Mouse (Mus musculus) gastrocnemius, adult 2 months (tissue): ENCODE data around the gene Pam. TPM values are rescaled to one million over a fixed set of nuclear protein-coding genes. Genes with fewer than 3 reads are reported as not detected.
"Not testable (repeated sequence)": the region's sequence is repeated elsewhere in the genome, so short reads cannot be mapped to it uniquely, and the experiment has no call there.

Source experiments
- DNase-seq: peaks from one replicate; pipeline ENCODE4 v3.0.0; 2022
- H3K27ac ChIP-seq: fragments of 200-600 bp; 2 replicates; pipeline ENCODE4 v1.8.1; 2022; ENCODE audit warnings: mild to moderate bottlenecking
- H3K4me3 ChIP-seq: fragments of 200-600 bp; 2 replicates; pipeline ENCODE4 v1.8.1; 2022; ENCODE audit warnings: mild to moderate bottlenecking, moderate library complexity
- CTCF ChIP-seq: fragments of 200-600 bp; IDR thresholded peaks from 2 replicates; pipeline ENCODE4 v1.8.1; 2022; ENCODE audit warnings: antibody characterized with exemption, mild to moderate bottlenecking, moderate library complexity
- intact Hi-C: fragments of 180-260 bp; cut with DNase I; formaldehyde crosslinking; loops from one replicate; pipeline ENCODE4 v1.15.1; 2025
- total RNA-seq, 2 experiments: library from RNA; stranded (reverse); gene quantifications; 2 replicates each; pipeline ENCODE4 v1.2.3; 2021

Pam gene
- total RNA-seq, 2 experiments from 2014 or later = 27.6 to 39.9 TPM

DNA sequence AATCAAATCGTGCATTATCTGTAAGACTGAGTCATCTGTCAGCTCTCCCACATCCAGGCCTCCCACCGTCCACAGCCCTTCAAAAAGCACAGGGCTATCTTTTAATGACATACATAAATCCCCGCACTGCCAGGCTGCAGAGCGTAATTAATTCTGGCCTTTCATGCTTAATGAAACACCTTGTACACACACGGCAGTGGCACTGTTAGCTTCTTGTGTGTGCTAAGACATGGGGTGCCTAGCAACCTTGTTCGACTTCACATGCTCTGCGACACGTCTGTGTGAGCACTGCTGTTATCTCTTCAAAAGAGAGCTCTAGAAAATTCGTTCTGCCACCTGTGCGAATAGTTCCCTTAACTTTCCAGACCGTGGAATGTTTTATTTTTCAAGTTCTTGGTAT, 120.5 kb downstream of the Pam start:
- no peak for DNase-seq
- H3K27ac ChIP-seq = no peak overlapping the region
- intact Hi-C loops = loop anchor here (5.0 kb wide), 1 partner anchor 117 kb away; no protein-coding TSS in a partner anchor
- no peak overlapping the region for H3K4me3 ChIP-seq
- TF ChIP-seq CTCF = no peak

DNA sequence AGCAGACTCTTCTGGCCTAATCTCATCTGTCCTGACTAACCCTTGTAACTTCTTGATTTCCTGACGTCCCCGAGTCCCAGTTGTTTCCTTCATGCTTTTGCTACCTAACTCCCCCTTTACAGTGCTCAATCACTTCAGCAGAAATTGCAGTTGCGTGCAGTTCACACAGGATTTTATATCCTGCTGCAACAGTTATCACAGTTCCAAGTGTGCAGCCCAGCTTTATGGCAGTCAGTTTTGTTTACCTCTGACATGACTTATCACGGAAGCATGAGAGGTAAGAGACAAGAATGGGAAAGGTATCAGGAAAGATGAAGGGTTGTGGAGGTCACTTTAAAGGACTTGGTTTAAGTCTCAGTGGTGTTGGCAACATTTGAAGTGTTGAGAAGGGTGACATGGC, 125.7 kb downstream of the Pam start:
- TF ChIP-seq CTCF = no peak
- no peak overlapping the region for H3K4me3 ChIP-seq
- no peak for DNase-seq
- H3K27ac ChIP-seq = no peak overlapping the region
- intact Hi-C loops = loop anchor here (2.0 kb wide), 1 partner anchor 205 kb away; no protein-coding TSS in a partner anchor

DNA sequence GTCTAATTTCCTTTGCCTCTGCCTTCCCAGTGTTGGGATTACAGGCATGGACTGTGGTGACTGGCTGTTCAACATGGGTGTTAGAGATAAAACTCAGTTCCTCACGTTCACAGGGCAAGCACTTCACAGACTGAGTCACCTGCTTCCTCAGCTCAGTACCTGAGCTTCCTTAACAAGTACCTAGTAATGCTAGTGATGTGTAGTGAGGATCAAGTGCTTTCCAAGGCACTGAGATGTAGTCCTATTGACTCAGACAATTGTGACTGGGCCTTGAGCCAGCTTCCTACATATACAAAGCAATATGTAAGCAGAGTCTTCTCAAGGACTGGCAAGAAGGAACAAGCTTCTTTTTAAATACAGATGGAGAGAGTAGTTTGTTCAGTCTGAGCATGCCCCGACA, 131.7 kb downstream of the Pam start:
- H3K27ac ChIP-seq = no peak overlapping the region
- intact Hi-C loops = no loop called here

DNA sequence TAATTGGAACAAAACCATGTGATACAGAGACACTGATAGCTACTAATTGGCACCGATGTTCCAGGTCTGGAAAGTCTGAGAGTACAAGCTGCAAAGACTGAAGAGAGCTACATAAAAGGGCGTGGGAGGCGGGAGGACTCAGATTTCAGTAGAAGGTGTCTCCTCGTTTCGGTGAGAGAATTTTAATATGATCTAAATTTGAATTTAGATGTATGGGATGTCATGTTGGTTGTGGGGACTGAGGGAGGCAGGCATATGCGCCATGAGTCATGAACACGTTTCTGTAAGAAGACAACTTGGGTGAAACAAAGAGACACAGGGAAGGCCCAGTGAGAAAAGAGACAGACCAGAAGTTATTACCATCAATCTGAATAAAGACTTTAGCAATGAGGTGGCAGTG, 133.3 kb downstream of the Pam start:
- no peak overlapping the region for H3K4me3 ChIP-seq
- no peak for TF ChIP-seq CTCF
- intact Hi-C loops = no loop called here
- no peak overlapping the region for H3K27ac ChIP-seq
- no peak for DNase-seq

More for the DNA sequence above, 131.7 kb downstream of the Pam start:
- H3K4me3 ChIP-seq = no peak overlapping the region
- TF ChIP-seq CTCF = no peak
- DNase-seq = no peak

DNA sequence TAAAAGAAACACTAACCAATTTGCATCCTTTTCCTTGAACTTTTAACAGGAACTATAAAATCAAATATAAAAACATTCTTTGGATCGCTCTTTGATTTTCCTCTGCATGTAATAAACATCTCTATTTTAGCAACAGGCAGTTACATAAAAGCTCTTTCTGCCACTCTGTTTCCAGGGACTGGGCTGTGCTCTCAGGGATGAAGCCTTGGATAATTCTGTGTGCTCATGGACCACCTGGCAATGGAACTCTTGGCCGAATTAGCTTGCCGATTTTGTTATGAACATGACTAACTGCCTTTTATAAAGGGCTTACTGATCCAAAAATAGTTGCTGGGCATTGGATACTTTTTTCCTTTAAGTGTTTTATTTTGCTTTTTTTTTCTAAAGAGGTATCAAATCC, 134.8 kb downstream of the Pam start:
- no peak for DNase-seq
- no peak for TF ChIP-seq CTCF
- no peak overlapping the region for H3K4me3 ChIP-seq
- intact Hi-C loops = no loop called here
- peak overlapping the region; percentile 57 for H3K27ac ChIP-seq

DNA sequence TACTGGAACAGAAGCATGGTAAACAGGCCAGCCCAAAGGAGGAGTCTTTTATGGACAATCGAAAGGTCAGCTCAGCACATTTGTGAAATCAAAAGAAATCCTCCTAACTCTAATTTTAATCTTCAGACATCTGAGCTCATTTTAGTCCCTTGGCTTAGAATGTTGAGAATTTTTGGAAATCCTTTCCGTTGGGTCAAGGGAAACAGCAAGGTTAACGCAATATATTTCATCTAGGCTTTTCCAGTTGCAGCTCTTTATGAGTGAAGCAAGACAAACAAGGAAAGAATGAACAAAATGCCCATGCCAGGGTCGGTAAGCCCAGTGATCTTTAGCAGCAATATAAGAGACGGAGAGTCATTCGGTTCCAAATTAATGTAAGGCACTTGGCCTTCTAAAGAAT, 135.3 kb downstream of the Pam start:
- intact Hi-C loops = no loop called here
- no peak for TF ChIP-seq CTCF
- DNase-seq = no peak
- Histone ChIP-seq H3K27ac (peak overlapping the region; percentile 57), H3K4me3 (no peak overlapping the region)

DNA sequence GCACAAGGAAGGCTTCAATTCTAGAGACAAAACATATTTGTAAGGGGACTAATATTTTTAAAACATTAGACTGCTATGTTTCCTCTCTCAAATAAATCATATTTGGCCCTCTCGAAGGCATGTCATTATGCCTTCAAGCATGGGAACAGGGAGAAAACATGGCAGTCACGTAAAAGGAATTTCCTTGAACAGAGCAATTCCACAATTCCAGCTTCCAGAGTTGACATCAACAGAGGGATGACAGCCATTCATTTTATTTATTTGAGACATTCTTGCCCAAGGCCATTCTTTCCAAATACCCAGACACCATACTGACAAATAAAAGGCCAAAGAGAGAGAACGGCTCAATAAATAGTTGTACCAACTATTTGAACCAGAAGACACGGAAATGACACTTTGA, 136.7 kb downstream of the Pam start:
- TF ChIP-seq CTCF = no peak
- intact Hi-C loops = no loop called here
- no peak overlapping the region for H3K27ac ChIP-seq

DNA sequence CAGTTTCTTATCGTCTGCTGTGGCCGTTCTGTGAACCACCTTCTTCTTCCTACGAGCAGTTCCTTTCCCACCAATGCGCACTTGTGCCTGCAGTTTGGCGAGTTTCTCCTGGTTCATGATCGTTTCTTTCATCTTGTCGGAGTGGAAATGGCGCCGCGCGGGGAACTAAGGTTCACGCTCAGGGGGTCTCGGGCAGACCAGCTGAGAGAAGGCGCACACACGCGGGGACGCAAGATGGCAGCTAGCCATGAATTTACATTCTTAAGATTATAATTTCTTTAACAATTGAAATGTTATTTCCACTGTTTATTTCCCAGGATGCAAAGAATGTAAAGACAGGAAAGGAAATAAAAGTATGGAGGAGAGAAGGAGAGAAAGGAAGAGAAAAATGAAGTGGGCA, 146.2 kb downstream of the Pam start:
- H3K4me3 ChIP-seq, intact Hi-C loops, H3K27ac ChIP-seq, DNase-seq: not testable (repeated sequence)

More for the DNA sequence above, 136.7 kb downstream of the Pam start:
- DNase-seq = no peak
- H3K4me3 ChIP-seq = no peak overlapping the region

DNA sequence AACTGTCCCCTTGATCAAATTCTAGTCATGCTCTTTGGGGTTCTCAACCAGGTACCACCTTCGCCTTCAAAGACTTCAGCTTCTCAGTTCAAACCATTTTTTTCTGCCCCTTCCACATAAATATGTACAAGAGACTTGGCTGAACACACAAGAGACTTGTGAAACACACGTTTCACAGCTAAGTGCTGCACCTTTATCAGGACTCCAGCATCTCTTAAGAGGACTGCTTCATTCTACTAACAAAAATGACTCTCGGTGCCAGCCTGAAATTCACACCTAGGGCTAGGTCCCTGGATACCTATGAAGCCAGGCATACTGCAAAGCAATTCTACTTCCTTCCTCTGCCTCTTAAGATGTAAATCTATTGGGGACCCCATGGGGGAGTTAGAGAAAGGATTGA, 148.3 kb downstream of the Pam start:
- Histone ChIP-seq H3K4me3 (no peak overlapping the region), H3K27ac (no peak overlapping the region)
- no peak for DNase-seq
- intact Hi-C loops = no loop called here
- no peak for TF ChIP-seq CTCF

DNA sequence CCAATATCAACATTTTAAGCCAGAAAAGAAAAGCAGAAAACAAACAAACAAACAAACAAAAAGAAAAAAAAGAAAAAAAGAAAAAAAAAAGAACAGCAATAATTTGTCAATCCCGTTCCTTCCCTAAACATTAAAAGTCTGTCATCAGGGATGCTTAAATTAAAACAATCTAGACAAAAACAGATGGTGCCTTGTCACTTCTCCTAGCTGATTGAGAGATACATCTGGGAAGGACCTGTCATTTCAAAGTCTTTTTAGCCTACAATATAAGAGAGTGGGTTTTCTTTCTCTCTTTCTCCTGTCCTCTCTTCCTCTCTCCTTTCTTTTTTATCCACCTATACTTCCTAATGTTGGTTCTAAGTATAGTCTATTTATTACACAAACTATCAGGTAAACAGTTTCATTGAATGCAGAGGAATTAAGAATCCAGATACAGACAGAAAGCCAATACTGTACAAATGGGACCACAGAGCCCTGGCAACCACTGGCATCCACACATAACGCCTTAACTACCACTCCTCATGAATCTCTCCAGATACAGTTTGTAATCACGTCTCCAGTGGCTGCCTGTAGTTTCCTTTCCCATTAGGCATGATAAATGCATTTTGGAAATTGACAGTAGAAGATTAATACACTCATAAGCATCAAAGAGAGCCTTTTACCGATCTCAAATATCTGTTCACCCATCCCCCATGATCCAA, 151.4 kb downstream of the Pam start:
- no peak for DNase-seq
- no peak for TF ChIP-seq CTCF
- intact Hi-C loops = no loop called here
- Histone ChIP-seq H3K27ac (no peak overlapping the region), H3K4me3 (no peak overlapping the region)

DNA sequence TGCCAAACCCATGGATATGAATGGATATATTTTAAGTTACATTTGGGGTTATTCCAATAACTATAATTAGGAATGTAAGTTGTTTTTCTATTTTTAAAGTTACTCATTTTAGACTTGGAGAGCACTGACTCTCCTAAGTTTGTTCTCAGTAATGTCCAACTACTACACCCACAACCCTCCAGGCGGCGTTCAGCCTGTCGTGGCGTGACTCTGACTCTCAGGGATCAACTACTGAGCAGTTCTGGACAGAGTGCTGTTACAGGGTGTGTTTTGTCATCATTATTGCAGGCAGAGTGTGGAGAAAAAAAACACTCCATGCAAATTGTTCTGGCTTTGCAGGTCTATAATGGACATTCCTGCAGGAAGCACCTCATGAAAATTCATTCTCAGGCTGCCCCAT, 152.0 kb downstream of the Pam start:
- intact Hi-C loops = no loop called here

DNA sequence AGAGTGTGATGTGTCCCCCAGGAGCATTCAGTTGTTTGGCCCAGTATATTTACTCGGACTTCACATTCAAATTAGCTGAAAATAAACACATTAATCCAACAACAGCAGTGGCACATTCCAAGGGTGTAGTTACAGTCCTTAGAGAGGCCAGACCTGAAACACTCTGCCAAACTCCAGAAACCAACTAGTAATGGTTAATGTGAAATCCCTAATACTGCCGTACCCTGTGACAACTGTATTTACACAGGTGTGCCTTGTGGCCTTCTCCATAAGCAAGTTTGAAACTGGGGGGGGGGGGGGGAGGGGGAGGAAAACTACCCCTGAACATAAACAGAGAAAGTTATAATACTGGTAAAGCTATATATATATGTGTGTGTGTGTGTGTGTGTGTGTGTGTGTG, 152.5 kb downstream of the Pam start:
- Histone ChIP-seq H3K4me3 (no peak overlapping the region), H3K27ac (no peak overlapping the region)
- no peak for TF ChIP-seq CTCF
- intact Hi-C loops = no loop called here
- DNase-seq = no peak

More for the DNA sequence above, 152.0 kb downstream of the Pam start:
- Histone ChIP-seq H3K27ac (no peak overlapping the region), H3K4me3 (peak overlapping the region; percentile 32)
- DNase-seq = peak; percentile 47
- TF ChIP-seq CTCF = peak; percentile 23; the same call in 1 of the 2 replicates

DNA sequence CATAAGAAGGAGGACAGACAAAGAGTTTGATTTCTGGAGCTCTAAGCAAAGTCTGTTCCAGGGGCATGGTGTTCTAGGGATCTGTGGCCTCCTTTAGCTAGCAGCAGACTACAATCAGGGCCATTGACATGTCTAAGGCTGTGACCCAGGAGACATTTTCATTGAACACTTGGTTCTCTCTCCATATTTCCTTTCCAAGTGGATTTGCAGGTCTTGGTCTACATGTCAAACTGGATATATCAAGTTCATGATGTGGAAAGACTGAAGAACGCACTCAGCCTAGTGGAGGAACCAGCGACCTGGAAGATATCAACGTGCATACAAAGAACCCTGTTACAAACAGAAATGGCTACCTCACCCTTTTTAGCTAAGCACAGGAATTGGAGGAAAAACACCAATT, 156.9 kb downstream of the Pam start:
- no peak for TF ChIP-seq CTCF
- no peak overlapping the region for H3K27ac ChIP-seq
- no peak overlapping the region for H3K4me3 ChIP-seq
- intact Hi-C loops = no loop called here
- no peak for DNase-seq

DNA sequence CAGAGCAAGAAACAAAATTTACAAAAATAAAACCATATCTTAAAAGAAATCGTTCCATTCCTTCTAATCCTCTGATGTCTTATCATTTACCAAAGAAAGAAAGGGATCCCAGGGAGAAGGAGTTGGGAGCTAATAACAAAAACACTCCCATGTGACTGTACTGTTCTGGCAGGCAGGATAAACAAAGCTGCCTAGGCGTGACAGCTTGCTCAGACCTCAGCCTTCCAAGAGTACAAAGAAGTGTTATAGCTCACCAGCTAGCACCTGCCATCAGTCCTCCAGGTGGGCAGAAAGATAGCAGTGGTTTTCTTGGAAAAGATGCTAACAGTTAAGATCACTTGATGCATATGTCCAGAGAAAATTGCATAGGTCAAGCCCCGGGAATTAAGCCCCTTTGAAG, 157.4 kb downstream of the Pam start:
- no peak overlapping the region for H3K4me3 ChIP-seq
- no peak overlapping the region for H3K27ac ChIP-seq
- intact Hi-C loops = no loop called here
- no peak for TF ChIP-seq CTCF
- DNase-seq = no peak
